Mouse (Mus musculus) CH12.LX (cell line): ENCODE data around the gene Cyp4f17. TPM values are rescaled to one million over a fixed set of nuclear protein-coding genes. Genes with fewer than 3 reads are reported as not detected.
A peak's percentile ranks its signal among the peaks of the same experiment; 100 is the strongest.

Source experiments
- DNase-seq: peaks from one replicate; pipeline ENCODE4 v3.0.0-alpha.2; 2013; ENCODE audit errors: extremely low read depth
- H3K27ac ChIP-seq: 2 replicates; pipeline ENCODE4 v1.5.1; 2012; ENCODE audit warnings: low read depth, mild to moderate bottlenecking, control low read depth, moderate library complexity; ENCODE audit not compliant: insufficient read depth
- H3K27me3 ChIP-seq: replicated peaks from 2 replicates; pipeline ENCODE3; 2012; ENCODE audit warnings: inconsistent platforms
- H3K36me3 ChIP-seq, 2 experiments: replicated peaks in 1 of 2; 2 replicates each; pipeline versions ENCODE3 to v1.6.1; 2012; ENCODE audit warnings: inconsistent platforms in 1 of 2, low read length in 1 of 2, mild to moderate bottlenecking in 1 of 2, mixed read lengths in 1 of 2, moderate library complexity in 1 of 2; ENCODE audit not compliant: control insufficient read depth in 1 of 2, insufficient read depth in 1 of 2
- H3K4me1 ChIP-seq, 2 experiments: 2 replicates each; pipeline ENCODE4 v1.6.1; 2012; ENCODE audit warnings: inconsistent platforms in 1 of 2, moderate library complexity in 1 of 2; ENCODE audit not compliant: insufficient read depth in 2 of 2, control insufficient read depth in 1 of 2
- H3K4me2 ChIP-seq: 2 replicates; pipeline ENCODE4 v1.6.1; 2012; ENCODE audit warnings: low read depth, mild to moderate bottlenecking, control low read depth; ENCODE audit not compliant: poor library complexity, insufficient read depth, severe bottlenecking
- H3K4me3 ChIP-seq, 3 experiments: fragments of 150-350 bp in 1 of 3; sonication (generic) in 1 of 3; replicated peaks in 1 of 3; 2 replicates each; pipeline versions ENCODE3 to v1.5.1; 2011 to 2012; ENCODE audit warnings: low read depth in 2 of 3, low read length in 2 of 3, mild to moderate bottlenecking in 2 of 3, moderate library complexity in 2 of 3, control low read depth in 1 of 3, improper control_type of control experiment in 1 of 3, inconsistent platforms in 1 of 3, mixed read lengths in 1 of 3; ENCODE audit not compliant: poor library complexity in 1 of 3
- H3K79me2 ChIP-seq: replicated peaks from 2 replicates; pipeline ENCODE4 v1.6.1; 2012; ENCODE audit warnings: mild to moderate bottlenecking, moderate library complexity; ENCODE audit not compliant: control insufficient read depth, poor library complexity, insufficient read depth, severe bottlenecking; ENCODE audit errors: extremely low read depth
- H3K9ac ChIP-seq: 2 replicates; pipeline ENCODE4 v1.6.1; 2012; ENCODE audit warnings: low read depth, mild to moderate bottlenecking, control low read depth, moderate library complexity; ENCODE audit not compliant: insufficient read depth
- H3K9me3 ChIP-seq: replicated peaks from 2 replicates; pipeline ENCODE3; 2012; ENCODE audit warnings: low read length, inconsistent platforms, mixed read lengths
- BHLHE40 ChIP-seq: IDR thresholded peaks from 2 replicates; pipeline ENCODE4 v1.6.1; 2011; ENCODE audit warnings: mild to moderate bottlenecking, low read depth, low read length, improper control_type of control experiment
- CHD1 ChIP-seq: IDR thresholded peaks from 2 replicates; pipeline ENCODE4 v1.6.1; 2012; ENCODE audit warnings: low read depth, low read length, improper control_type of control experiment, inconsistent platforms
- CHD2 ChIP-seq: IDR thresholded peaks from 2 replicates; pipeline ENCODE4 v1.6.1; 2011; ENCODE audit warnings: low read length, improper control_type of control experiment
- CTCF ChIP-seq, 2 experiments: IDR thresholded peaks in 1 of 2; conservative IDR thresholded peaks in 1 of 2; 2 replicates each; pipeline ENCODE4 v1.5.1; 2011 to 2012; ENCODE audit warnings: low read depth in 2 of 2, low read length in 2 of 2, improper control_type of control experiment in 1 of 2, inconsistent platforms in 1 of 2, mild to moderate bottlenecking in 1 of 2, moderate library complexity in 1 of 2
- E2F4 ChIP-seq: IDR thresholded peaks from 2 replicates; pipeline ENCODE4 v1.6.1; 2011; ENCODE audit warnings: low read depth, low read length, improper control_type of control experiment; ENCODE audit not compliant: insufficient replicate concordance
- ELF1 ChIP-seq: IDR thresholded peaks from 2 replicates; pipeline ENCODE4 v1.6.1; 2014; ENCODE audit warnings: low read depth, mild to moderate bottlenecking, inconsistent platforms, low read length, improper control_type of control experiment
- EP300 ChIP-seq: IDR thresholded peaks from 2 replicates; pipeline ENCODE4 v1.6.1; 2011; ENCODE audit warnings: low read length, improper control_type of control experiment
- ETS1 ChIP-seq: conservative IDR thresholded peaks from 2 replicates; pipeline ENCODE4 v1.6.1; 2012; ENCODE audit warnings: low read depth, mild to moderate bottlenecking, inconsistent platforms, low read length, improper control_type of control experiment, moderate library complexity
- GABPA ChIP-seq: IDR thresholded peaks from 2 replicates; pipeline ENCODE4 v1.6.1; 2012; ENCODE audit warnings: low read depth, low read length, improper control_type of control experiment, inconsistent platforms; ENCODE audit not compliant: insufficient replicate concordance
- HCFC1 ChIP-seq: IDR thresholded peaks from 2 replicates; pipeline ENCODE4 v1.6.1; 2012; ENCODE audit warnings: low read depth, mild to moderate bottlenecking, inconsistent platforms, low read length, improper control_type of control experiment
- IRF4 ChIP-seq: IDR thresholded peaks from 2 replicates; pipeline ENCODE4 v1.6.1; 2014; ENCODE audit warnings: low read depth, mild to moderate bottlenecking, inconsistent platforms, low read length, improper control_type of control experiment
- JUN ChIP-seq: IDR thresholded peaks from 2 replicates; pipeline ENCODE4 v1.6.1; 2011; ENCODE audit warnings: low read depth, mild to moderate bottlenecking, low read length, improper control_type of control experiment, moderate library complexity; ENCODE audit not compliant: insufficient read depth
- JUND ChIP-seq: conservative IDR thresholded peaks from 2 replicates; pipeline ENCODE4 v1.6.1; 2011; ENCODE audit warnings: low read depth, low read length, improper control_type of control experiment
- KAT2A ChIP-seq: IDR thresholded peaks from 2 replicates; pipeline ENCODE4 v1.6.1; 2012; ENCODE audit warnings: low read length, improper control_type of control experiment, inconsistent platforms; ENCODE audit not compliant: insufficient replicate concordance
- MAFK ChIP-seq: IDR thresholded peaks from 2 replicates; pipeline ENCODE4 v1.6.1; 2011; ENCODE audit warnings: low read length, improper control_type of control experiment; ENCODE audit not compliant: insufficient replicate concordance
- MAX ChIP-seq: IDR thresholded peaks from 2 replicates; pipeline ENCODE4 v1.6.1; 2011; ENCODE audit warnings: low read length, improper control_type of control experiment
- MAZ ChIP-seq: IDR thresholded peaks from 2 replicates; pipeline ENCODE4 v1.6.1; 2012; ENCODE audit warnings: low read depth, mild to moderate bottlenecking, inconsistent platforms, low read length, improper control_type of control experiment, moderate library complexity
- MEF2A ChIP-seq: IDR thresholded peaks from 2 replicates; pipeline ENCODE4 v1.6.1; 2014; ENCODE audit warnings: low read depth, mild to moderate bottlenecking, inconsistent platforms, low read length, improper control_type of control experiment, borderline replicate concordance
- MXI1 ChIP-seq: IDR thresholded peaks from 2 replicates; pipeline ENCODE4 v1.6.1; 2011; ENCODE audit warnings: mild to moderate bottlenecking, low read depth, low read length, improper control_type of control experiment
- MYC ChIP-seq: IDR thresholded peaks from 2 replicates; pipeline ENCODE4 v1.6.1; 2011; ENCODE audit warnings: low read depth, mild to moderate bottlenecking, improper control_type of control experiment, low read length
- NELFE ChIP-seq: IDR thresholded peaks from 2 replicates; pipeline ENCODE4 v1.6.1; 2011; ENCODE audit warnings: low read depth, low read length, improper control_type of control experiment
- NRF1 ChIP-seq: IDR thresholded peaks from 2 replicates; pipeline ENCODE4 v1.6.1; 2014; ENCODE audit warnings: low read depth, mild to moderate bottlenecking, inconsistent platforms, low read length, improper control_type of control experiment, moderate library complexity
- PAX5 ChIP-seq: IDR thresholded peaks from 2 replicates; pipeline ENCODE4 v1.6.1; 2012; ENCODE audit warnings: low read length, inconsistent platforms, mixed read lengths
- POLR2A ChIP-seq: IDR thresholded peaks from 2 replicates; pipeline ENCODE4 v1.6.1; 2011; ENCODE audit warnings: low read depth, mild to moderate bottlenecking, improper control_type of control experiment, low read length
- POLR2AphosphoS2 ChIP-seq: IDR thresholded peaks from 2 replicates; pipeline ENCODE4 v1.6.1; 2011; ENCODE audit warnings: low read depth, low read length, improper control_type of control experiment
- RAD21 ChIP-seq: IDR thresholded peaks from 2 replicates; pipeline ENCODE4 v1.6.1; 2011; ENCODE audit warnings: low read depth, mild to moderate bottlenecking, low read length, improper control_type of control experiment, moderate library complexity
- RCOR1 ChIP-seq: conservative IDR thresholded peaks from 2 replicates; pipeline ENCODE4 v1.6.1; 2012; ENCODE audit warnings: low read depth, mild to moderate bottlenecking, inconsistent platforms, low read length, improper control_type of control experiment
- SIN3A ChIP-seq: IDR thresholded peaks from 2 replicates; pipeline ENCODE4 v1.6.1; 2012; ENCODE audit warnings: low read length, improper control_type of control experiment, inconsistent platforms
- SMC3 ChIP-seq: IDR thresholded peaks from 2 replicates; pipeline ENCODE4 v1.6.1; 2011; ENCODE audit warnings: low read depth, low read length, improper control_type of control experiment
- TBP ChIP-seq: conservative IDR thresholded peaks from 2 replicates; pipeline ENCODE4 v1.6.1; 2011; ENCODE audit warnings: low read depth, low read length, improper control_type of control experiment
- TCF12 ChIP-seq: IDR thresholded peaks from 2 replicates; pipeline ENCODE4 v1.6.1; 2014; ENCODE audit warnings: low read depth, mild to moderate bottlenecking, inconsistent platforms, low read length, improper control_type of control experiment
- UBTF ChIP-seq: IDR thresholded peaks from 2 replicates; pipeline ENCODE4 v1.6.1; 2012; ENCODE audit warnings: low read depth, mild to moderate bottlenecking, inconsistent platforms, low read length, improper control_type of control experiment, moderate library complexity
- USF1 ChIP-seq: IDR thresholded peaks from 2 replicates; pipeline ENCODE4 v1.6.1; 2014; ENCODE audit warnings: low read depth, mild to moderate bottlenecking, inconsistent platforms, low read length, improper control_type of control experiment
- USF2 ChIP-seq: conservative IDR thresholded peaks from 2 replicates; pipeline ENCODE4 v1.6.1; 2011; ENCODE audit warnings: low read depth, low read length, improper control_type of control experiment
- ZC3H11A ChIP-seq: IDR thresholded peaks from 2 replicates; pipeline ENCODE4 v1.6.1; 2012; ENCODE audit warnings: low read depth, mild to moderate bottlenecking, inconsistent platforms, low read length, improper control_type of control experiment
- ZKSCAN1 ChIP-seq: IDR thresholded peaks from 2 replicates; pipeline ENCODE4 v1.6.1; 2012; ENCODE audit warnings: low read depth, inconsistent platforms, low read length, improper control_type of control experiment, borderline replicate concordance
- ZMIZ1 ChIP-seq: IDR thresholded peaks from 2 replicates; pipeline ENCODE4 v1.6.1; 2012; ENCODE audit warnings: low read depth, mild to moderate bottlenecking, inconsistent platforms, low read length, improper control_type of control experiment
- ZNF384 ChIP-seq: IDR thresholded peaks from 2 replicates; pipeline ENCODE4 v1.6.1; 2012; ENCODE audit warnings: low read depth, low read length, improper control_type of control experiment, inconsistent platforms
- dilution Hi-C: fragments of 300-500 bp; cut with MboI; formaldehyde crosslinking; loops from 2 replicates; pipeline ENCODE4 v1.14.3; 2020; ENCODE audit warnings: low sequenced_read_pairs; ENCODE audit not compliant: extremely low pct_unique_long_range_greater_than_20kb, extremely low pct_ligation_motif_present
- in situ Hi-C: fragments of 300-500 bp; cut with MboI; formaldehyde crosslinking; loops from 3 replicates; pipeline ENCODE4 v1.14.3; 2019; ENCODE audit warnings: low sequenced_read_pairs, low pct_ligation_motif_present, low pct_unique_long_range_greater_than_20kb, mixed read lengths
- polyA plus RNA-seq: library from polyadenylated mRNA; unstranded; fragments of >175 nt; gene quantifications from 2 replicates; pipeline ENCODE4 v1.2.1, GENCODE M21; 2012; ENCODE audit warnings: low read depth; ENCODE audit not compliant: insufficient read length
- total RNA-seq, 2 experiments: library from RNA; depleted of rRNA; stranded (reverse); fragments of 300-350 nt in 1 of 2; fragments of >200 nt in 1 of 2; gene quantifications; 2 replicates each; pipeline ENCODE4 v1.2.3; 2012 to 2014

Cyp4f17 gene
- 2.2 and 3.3 TPM in 2 replicates for total RNA-seq (2012; rRNA removed)
- total RNA-seq (2014; rRNA removed) = 4.1 and 4.4 TPM in 2 replicates
- polyA plus RNA-seq = 3.6 and 4.8 TPM in 2 replicates

DNA sequence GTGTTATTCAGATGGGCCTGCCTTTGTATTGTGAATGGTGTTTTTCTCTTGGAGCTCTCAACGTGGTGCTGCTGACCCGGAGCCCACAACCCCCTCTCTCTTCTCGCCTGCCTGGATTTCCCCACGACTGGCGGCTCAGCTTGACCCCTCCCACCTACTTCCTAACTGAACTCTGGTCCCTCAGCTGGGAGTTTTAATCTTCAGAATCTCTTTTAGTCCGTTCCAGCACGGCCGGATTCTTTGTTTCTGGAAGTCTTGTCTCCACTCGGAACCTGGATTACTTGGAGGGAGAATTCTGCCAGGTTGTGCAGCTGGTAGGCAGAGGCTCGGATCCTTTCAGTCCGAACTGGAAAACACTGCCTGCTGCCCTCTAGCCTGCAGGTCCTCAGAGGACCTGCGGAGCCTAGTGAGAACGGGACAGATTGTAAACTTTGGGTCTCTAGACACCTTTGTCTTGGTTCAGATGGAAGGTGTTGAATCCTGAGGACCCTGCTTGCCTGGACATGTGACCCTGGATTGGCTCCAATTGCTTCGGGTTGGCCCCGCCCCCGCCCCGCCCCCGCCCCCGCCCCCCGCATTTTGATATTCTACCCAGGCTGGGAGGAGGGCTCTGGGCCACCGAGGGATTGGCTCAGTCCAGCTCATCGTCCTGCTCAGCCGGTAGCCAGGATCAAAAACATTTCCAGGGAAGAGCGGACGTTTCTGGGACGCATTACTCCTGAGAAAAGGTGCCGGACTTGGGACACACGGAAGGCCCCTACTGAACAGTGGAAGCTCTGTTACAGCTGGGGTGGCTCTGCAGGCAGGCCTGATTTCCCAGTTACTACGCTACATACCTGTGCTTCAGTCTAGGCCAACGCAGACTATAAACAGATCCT lies at the start of gene Cyp4f17:
Gene Cyp4f17, plus strand, starts transcription at position 200 of the 878 bp plus-strand sequence.
- H3K27ac ChIP-seq = peak within 1 kb of the TSS; percentile 28; the same call in 1 of the 2 replicates
- peak within 1 kb of the TSS; percentile 61 to 70 (median 66) for H3K4me3 ChIP-seq

DNA sequence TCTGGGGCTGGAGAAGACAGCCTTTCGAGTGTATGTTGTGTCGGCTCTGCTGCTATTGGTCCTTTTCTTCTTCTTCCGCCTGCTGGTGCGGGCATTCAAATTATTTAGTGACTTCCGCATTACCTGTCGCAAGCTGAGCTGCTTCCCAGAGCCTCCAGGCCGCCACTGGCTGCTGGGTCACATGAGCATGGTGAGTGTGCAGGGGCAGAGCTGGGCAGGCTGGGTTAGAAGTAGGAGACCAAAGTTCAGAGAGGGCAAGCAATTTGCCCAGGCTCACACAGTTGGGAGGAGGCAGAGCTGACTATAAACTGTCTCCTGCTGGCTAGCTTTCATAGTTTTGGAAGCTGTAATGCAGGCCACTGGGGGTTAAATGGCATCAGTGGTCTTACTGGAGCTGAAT lies 37.4 kb upstream of the Cyp4f17 start:
- Histone ChIP-seq H3K9ac (no peak overlapping the region), H3K27ac (no peak overlapping the region), H3K79me2 (no peaks in the 10 kb centered on the region), H3K27me3 (no peaks in the 10 kb centered on the region), H3K4me3 (no peak overlapping the region), H3K9me3 (no peaks in the 10 kb centered on the region), H3K36me3 (no peaks in the 10 kb centered on the region), H3K4me2 (no peak overlapping the region), H3K4me1 (peaks cover 17 to 29% of the 10 kb centered on the region in 2 experiments)
- TF ChIP-seq SIN3A = no peak
- TF ChIP-seq TCF12 = no peak
- TF ChIP-seq TBP = no peak
- no peak for TF ChIP-seq ZC3H11A
- TF ChIP-seq CHD2 = no peak
- no peak for TF ChIP-seq SMC3
- no peak for TF ChIP-seq UBTF
- no peak for TF ChIP-seq KAT2A
- TF ChIP-seq USF2 = no peak
- TF ChIP-seq BHLHE40 = no peak
- no peak for TF ChIP-seq MEF2A
- no peak for TF ChIP-seq JUND
- dilution Hi-C loops (no loop called here), in situ Hi-C loops (no loop called here)
- DNase-seq = no peak

More for the DNA sequence above, at the start of gene Cyp4f17:
- dilution Hi-C loops = no loop called here
- H3K36me3 ChIP-seq = peaks cover 0 to 26% of the 10 kb centered on the region in 2 experiments
- peak; percentile 45 for DNase-seq
- H3K9ac ChIP-seq = peak within 1 kb of the TSS; percentile 95
- H3K79me2 ChIP-seq = no peaks in the 10 kb centered on the region
- in situ Hi-C loops = no loop called here
- H3K27me3 ChIP-seq = no peaks in the 10 kb centered on the region
- TF ChIP-seq MEF2A = no peak
- 0 out of 2 replicates have a peak, but pooled peaks have one; percentile 0 for TF ChIP-seq ZNF384
- no peak for TF ChIP-seq GABPA
- TF ChIP-seq MAX = no peak
- TF ChIP-seq KAT2A = no peak
- peak; percentile 9; the same call in 1 of the 2 replicates for TF ChIP-seq MXI1
- no peak for TF ChIP-seq JUN
- no peak; the same call in 1 of the 2 replicates for TF ChIP-seq NELFE
- TF ChIP-seq CHD2 = no peak; the same call in 1 of the 2 replicates
- no peak for TF ChIP-seq RCOR1
- no peak for TF ChIP-seq SMC3
- no peak for TF ChIP-seq MAFK
- no peak for TF ChIP-seq POLR2AphosphoS2
- TF ChIP-seq EP300 = peak; percentile 36; the same call in 1 of the 2 replicates
- peak; percentile 59 for TF ChIP-seq USF1
- TF ChIP-seq RAD21 = no peak
- no peak for TF ChIP-seq ELF1
- no peak for TF ChIP-seq MAZ
- TF ChIP-seq IRF4 = no peak
- no peak for TF ChIP-seq TCF12
- no peak for TF ChIP-seq TBP
- TF ChIP-seq HCFC1 = no peak
- TF ChIP-seq ZMIZ1 = no peak
- TF ChIP-seq UBTF = no peak
- TF ChIP-seq CHD1 = no peak
- no peak for TF ChIP-seq ZC3H11A
- no peak; the same call in 1 of the 2 replicates for TF ChIP-seq USF2
- TF ChIP-seq ZKSCAN1 = no peak
- TF ChIP-seq CTCF (conservative IDR thresholded peaks at IDR 0.05 in 1 of 2, IDR thresholded peaks at IDR 0.05 in 1 of 2; ENCODE audit: low read depth in 2 of 2, low read length in 2 of 2) = no peak
- 0 out of 2 replicates have a peak, but pooled peaks have one; percentile 5 for TF ChIP-seq SIN3A
- TF ChIP-seq MYC = no peak
- no peak for TF ChIP-seq JUND
- no peak for TF ChIP-seq PAX5
- peak; percentile 43 for TF ChIP-seq POLR2A
- no peak for TF ChIP-seq ETS1
- TF ChIP-seq NRF1 = no peak
- no peak for TF ChIP-seq E2F4
- no peak for TF ChIP-seq BHLHE40
- no peaks in the 10 kb centered on the region for H3K9me3 ChIP-seq
- peaks cover 15 to 27% of the 10 kb centered on the region in 2 experiments for H3K4me1 ChIP-seq
- peak within 1 kb of the TSS; percentile 98 for H3K4me2 ChIP-seq
